Mouse (Mus musculus) monocyte, adult 2 months (primary cell): ENCODE data around the gene Zfp444.
"Not testable (repeated sequence)": the region's sequence is repeated elsewhere in the genome, so short reads cannot be mapped to it uniquely, and the experiment has no call there.

Experiments
- DNase-seq, 2 experiments: peaks; one replicate each; pipeline ENCODE4 v3.0.0; 2022; ENCODE audit warnings: low spot score in 2 of 2, low read depth in 1 of 2

Zfp444 gene

DNA sequence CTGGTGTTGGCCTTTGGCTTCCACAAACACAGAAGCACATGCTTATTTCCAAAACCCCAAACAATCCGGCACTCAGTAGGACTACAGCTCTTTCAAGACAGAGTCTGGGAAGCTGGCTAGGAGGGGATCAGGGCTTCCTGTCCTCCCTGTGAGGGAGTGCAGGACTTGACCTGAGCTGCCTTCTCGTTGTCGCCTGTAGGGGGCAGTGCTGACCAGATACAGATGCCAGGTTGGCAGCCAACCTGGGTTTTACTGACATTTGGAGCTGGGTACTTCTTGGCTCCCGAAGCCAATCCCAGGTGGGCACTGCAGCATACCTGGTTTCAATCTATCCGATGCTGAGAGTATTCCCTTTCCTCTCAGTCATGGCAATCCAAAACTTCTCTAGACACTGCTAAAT is 41.1 kb downstream of the Zfp444 start:
- DNase-seq = no peak

GRCm38 (mm10) chr7:6214691-6215090 is 42.7 kb downstream of the Zfp444 start:
- DNase-seq = not testable (repeated sequence)

GRCm38 (mm10) chr7:6220147-6220546 is 48.1 kb downstream of the Zfp444 start:
- no peak for DNase-seq

- no peak for DNase-seq
Measured at GRCm38 (mm10) chr7:6221978-6222377, 50.0 kb downstream of the Zfp444 start, which contains the start of gene Zscan5b. Zscan5b (plus strand) TSS chr7:6222278.

DNA sequence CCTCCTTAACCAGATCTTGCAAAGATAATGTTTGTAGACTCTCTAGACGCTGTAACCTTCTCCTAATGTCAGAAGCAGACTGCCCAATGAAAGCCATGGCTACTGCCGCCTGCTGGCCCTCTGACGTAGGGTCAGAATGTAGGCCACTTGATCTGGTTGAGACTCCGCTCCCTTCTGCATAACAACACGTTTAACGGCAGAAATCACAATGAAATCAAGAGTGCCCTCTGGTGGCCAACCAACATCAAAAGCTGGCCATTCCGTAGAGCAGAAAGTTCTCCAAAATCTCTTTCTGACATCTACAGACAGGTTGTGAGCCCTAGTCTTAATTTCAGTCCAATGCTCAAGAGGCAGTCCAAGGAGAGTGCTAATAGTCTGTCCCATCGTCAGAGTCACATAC is 56.5 kb downstream of the Zfp444 start:
- DNase-seq = not testable (repeated sequence)

DNA sequence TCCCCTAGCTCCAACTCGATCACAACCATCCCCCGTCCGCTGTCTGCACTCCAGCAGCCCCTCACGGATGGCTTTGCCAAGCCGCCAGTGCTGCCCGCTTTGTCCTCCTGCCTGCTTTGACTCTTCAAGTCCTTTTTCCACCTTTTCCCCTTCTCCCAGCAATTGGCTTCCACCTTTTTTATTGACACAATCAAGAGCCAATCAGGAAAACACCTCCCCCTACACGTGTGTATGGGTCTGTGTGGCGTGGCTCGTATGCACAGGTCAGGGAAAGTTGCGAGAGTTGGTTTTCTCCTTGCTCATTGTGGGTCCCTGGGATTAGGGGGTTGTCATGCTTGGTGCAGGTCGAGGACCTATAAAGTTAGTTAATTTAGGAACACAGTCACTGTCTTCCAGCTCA is 67.8 kb downstream of the Zfp444 start:
- no peak for DNase-seq

DNA sequence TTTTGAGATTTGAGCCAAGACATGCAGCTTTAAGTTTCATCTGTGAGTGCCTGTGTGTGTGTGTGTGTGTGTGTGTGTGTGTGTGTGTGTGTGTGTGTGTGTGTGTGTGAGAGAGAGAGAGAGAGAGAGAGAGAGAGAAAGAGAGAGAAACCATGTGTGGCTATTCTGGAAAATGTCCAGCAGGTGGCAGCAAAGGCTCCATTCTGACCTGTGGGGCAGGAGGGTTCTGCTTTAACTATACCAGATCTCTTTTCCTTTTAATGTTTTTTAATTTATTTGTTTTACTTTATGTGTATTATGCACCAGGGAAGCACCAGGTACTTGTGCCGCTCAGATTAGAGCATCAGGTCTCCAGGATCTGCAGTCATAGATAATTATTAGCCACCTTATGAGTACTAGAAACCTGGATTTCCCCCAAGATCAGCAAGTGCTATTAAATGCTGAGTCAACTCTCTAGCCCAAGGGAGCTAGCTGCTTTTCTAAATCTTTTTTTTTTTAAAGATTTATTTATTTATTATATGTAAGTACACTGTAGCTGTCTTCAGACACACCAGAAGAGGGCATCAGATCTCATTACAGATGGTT is 68.9 kb downstream of the Zfp444 start:
- DNase-seq = not testable (repeated sequence)
